ENCODE assay signal across 8 mouse cellular contexts in genomic region chr19:32304898-32305297, GRCm38 (mm10).
DNase-seq lines count a peak whose midpoint lies in the region; ATAC-seq and TF ChIP-seq lines count a peak whose summit lies in the region.

No protein-coding gene starts in this region.

- no peak overlapping the region for H3K4me3 ChIP-seq in midbrain, postnatal 0 days (ENCODE audit: low read depth, low read length)
- no peak overlapping the region for H3K4me3 ChIP-seq in midbrain, embryonic 15.5 days
- no peak overlapping the region for H3K4me3 ChIP-seq in kidney, embryonic 15.5 days (replicated peaks)
- no peak overlapping the region for H3K4me3 ChIP-seq in small intestine, adult 2 months (ENCODE audit: low read depth, low read length)

- TF ChIP-seq CTCF in midbrain, postnatal 0 days (IDR thresholded peaks at IDR 0.05) = no peak
- TF ChIP-seq CTCF in small intestine, adult 2 months (IDR thresholded peaks at IDR 0.05; ENCODE audit: extremely low read depth, insufficient read length, insufficient replicate concordance, low read depth, low read length) = no peak

- H3K36me3 ChIP-seq in midbrain, postnatal 0 days (ENCODE audit: insufficient read depth, low read length) = no peaks in the 10 kb centered on the region
- H3K36me3 ChIP-seq in midbrain, embryonic 15.5 days (replicated peaks) = no peaks in the 10 kb centered on the region
- no peaks in the 10 kb centered on the region for H3K36me3 ChIP-seq in kidney, embryonic 15.5 days
- no peaks in the 10 kb centered on the region for H3K36me3 ChIP-seq in small intestine, adult 2 months (ENCODE audit: control insufficient read depth, insufficient read depth, low read length)

- no peak overlapping the region for H3K4me2 ChIP-seq in midbrain, postnatal 0 days (ENCODE audit: low read depth, low read length, poor library complexity, severe bottlenecking)
- H3K4me2 ChIP-seq in midbrain, embryonic 15.5 days = no peak overlapping the region
- H3K4me2 ChIP-seq in kidney, embryonic 15.5 days = no peak overlapping the region

- 0 out of 2 replicates have a peak overlapping the region, but pooled peaks have one; percentile 43 for H3K27ac ChIP-seq in midbrain, postnatal 0 days (ENCODE audit: low read depth, low read length)
- H3K27ac ChIP-seq in midbrain, embryonic 15.5 days = no peak overlapping the region
- H3K27ac ChIP-seq in kidney, embryonic 15.5 days = peak overlapping the region; percentile 88
- H3K27ac ChIP-seq in small intestine, adult 2 months (ENCODE audit: insufficient read depth, low read depth, low read length) = peak overlapping the region; percentile 97

- DNase-seq in midbrain, postnatal 0 days (ENCODE audit: low spot score) = no peak
- peak; percentile 64 for DNase-seq in gastrocnemius, postnatal 25 days
- no peak for DNase-seq in right cerebral cortex, postnatal 4 days
- DNase-seq in left cerebral cortex, adult 18-20 months (ENCODE audit: low spot score in 2 of 2) = no peak

- H3K9me3 ChIP-seq in midbrain, postnatal 0 days (ENCODE audit: low read length) = no peaks in the 10 kb centered on the region
- H3K9me3 ChIP-seq in midbrain, embryonic 15.5 days = no peaks in the 10 kb centered on the region
- H3K9me3 ChIP-seq in kidney, embryonic 15.5 days (replicated peaks) = no peaks in the 10 kb centered on the region

- no peak overlapping the region for H3K9ac ChIP-seq in midbrain, postnatal 0 days (replicated peaks; ENCODE audit: low read length, poor library complexity, severe bottlenecking)
- no peak overlapping the region for H3K9ac ChIP-seq in midbrain, embryonic 15.5 days
- H3K9ac ChIP-seq in kidney, embryonic 15.5 days = no peak overlapping the region

- no peak for TF ChIP-seq POLR2A in small intestine, adult 2 months (IDR thresholded peaks at IDR 0.05; ENCODE audit: low read depth, low read length)

- no peak for ATAC-seq in midbrain, postnatal 0 days (ENCODE audit: low FRiP score)
- ATAC-seq in midbrain, embryonic 15.5 days (replicated peaks) = no peak
- peak; percentile 69; the same call in 1 of the 2 replicates for ATAC-seq in kidney, embryonic 15.5 days (replicated peaks; ENCODE audit: low FRiP score)
- ATAC-seq in frontal cortex, adult (ENCODE audit: low TSS enrichment) = no peak

- no peaks in the 10 kb centered on the region for H3K27me3 ChIP-seq in midbrain, postnatal 0 days (ENCODE audit: insufficient read depth, low read length)
- H3K27me3 ChIP-seq in midbrain, embryonic 15.5 days (replicated peaks) = no peaks in the 10 kb centered on the region
- no peaks in the 10 kb centered on the region for H3K27me3 ChIP-seq in kidney, embryonic 15.5 days
- H3K27me3 ChIP-seq in small intestine, adult 2 months (ENCODE audit: control insufficient read depth, insufficient read depth, low read length) = no peaks in the 10 kb centered on the region

- H3K4me1 ChIP-seq in midbrain, postnatal 0 days (ENCODE audit: insufficient read depth, low read length) = no peaks in the 10 kb centered on the region
- no peaks in the 10 kb centered on the region for H3K4me1 ChIP-seq in midbrain, embryonic 15.5 days
- peaks cover 27% of the 10 kb centered on the region for H3K4me1 ChIP-seq in kidney, embryonic 15.5 days
- peaks cover 20% of the 10 kb centered on the region for H3K4me1 ChIP-seq in small intestine, adult 2 months (ENCODE audit: control insufficient read depth, insufficient read depth, insufficient read length, low read length)

- 61% methylated on average over 4 of the region's 4 CpGs for WGBS in midbrain, postnatal 0 days
- 45% methylated on average over 4 of the region's 4 CpGs for WGBS in midbrain, embryonic 15.5 days
- WGBS in kidney, embryonic 15.5 days = 38% methylated on average over 4 of the region's 4 CpGs
- 34% methylated on average over 4 of the region's 4 CpGs for WGBS in small intestine, adult 2 months
